Mouse (Mus musculus): ENCODE measurements at regions not wholly inside any gene's neighbourhood (a gene's known extent, or its start where the extent isn't known, plus 50 kb on each side); places are given as distances from the start of the nearest gene placed in this dataset.

- no peak for DNase-seq
These were observed 51.7 kb upstream of the Shb start for GRCm38 (mm10) chr4:45583966-45584365.

GRCm38 (mm10) chr4:45582496-45582895, 50.2 kb upstream of the Shb start:
- DNase-seq = no peak
